In the genomic region with DNA sequence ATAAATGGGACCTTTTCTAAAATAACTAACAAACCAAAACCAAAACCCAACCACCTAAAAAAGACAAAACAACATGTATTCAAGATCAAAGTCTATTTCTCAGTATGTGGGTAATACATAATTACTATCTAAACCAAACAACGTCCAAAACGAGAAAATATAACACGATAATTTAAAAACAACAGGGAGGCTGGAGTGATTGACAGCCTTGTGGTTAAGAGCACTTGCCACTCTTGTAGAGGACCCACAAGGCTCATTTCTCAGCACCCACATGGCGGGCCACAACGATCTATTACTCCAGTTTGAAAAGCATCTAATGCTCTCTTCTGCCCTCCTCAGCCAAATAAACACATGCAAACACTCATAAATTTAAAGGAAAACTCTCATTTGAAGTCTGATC, we compare ENCODE assay signal across 9 mouse cellular contexts.
"Had no signal": no experiment of that assay in that cellular context is flagged by ENCODE, and none has a peak within 500 bp of the region (broad histone marks: within the 10 kb centered on the region; RNA-seq: fewer than 3 reads in every experiment).

No protein-coding gene starts in this region.

- ATAC-seq: liver, embryonic 12.5 days had no signal

- DNase-seq: kidney, adult 18-20 months; kidney, postnatal 10 days; lung, postnatal 14 days; midbrain, embryonic 14.5 days; retina, postnatal 1 day; right cerebral cortex, postnatal 14 days; thymus, adult 2 months; thymus, postnatal 36 days had no signal
